Mouse (Mus musculus): ENCODE measurements at regions not wholly inside any gene's neighbourhood (a gene's known extent, or its start where the extent isn't known, plus 50 kb on each side); places are given as distances from the start of the nearest gene placed in this dataset.

DNA sequence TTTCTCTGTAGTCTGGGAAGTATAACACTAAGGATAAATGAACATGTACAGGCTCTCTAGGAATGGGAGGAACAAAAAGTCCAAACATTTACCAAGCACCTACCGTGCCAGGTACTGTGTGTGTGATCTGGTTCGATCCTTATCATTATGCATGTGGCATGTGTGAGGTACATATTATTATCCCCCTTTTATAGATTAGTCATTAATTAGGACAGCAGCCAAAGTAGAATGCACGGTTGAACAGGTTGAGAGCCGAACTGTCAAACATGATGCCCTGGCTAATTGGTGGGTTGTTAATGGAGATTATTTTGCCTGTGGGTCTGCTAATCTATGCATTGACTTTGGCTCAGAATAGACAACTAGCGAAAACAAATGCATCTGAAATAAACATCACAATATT is 172.2 kb upstream of the Klhl29 start:
- Histone ChIP-seq H3K27ac (ENCODE audit: low read length) (no peak overlapping the region), H3K36me3 (ENCODE audit: insufficient read depth, low read length) (no peaks in the 10 kb centered on the region), H3K9ac (replicated peaks; ENCODE audit: low read length) (no peak overlapping the region), H3K27me3 (ENCODE audit: insufficient read depth, low read length) (no peaks in the 10 kb centered on the region), H3K4me2 (replicated peaks; ENCODE audit: low read depth, low read length) (no peak overlapping the region), H3K4me1 (ENCODE audit: insufficient read depth, low read length) (peaks cover 5% of the 10 kb centered on the region; the same call in 1 of the 2 replicates), H3K4me3 (ENCODE audit: low read length) (no peak overlapping the region), H3K9me3 (ENCODE audit: low read length) (no peaks in the 10 kb centered on the region)
- no peak for ATAC-seq (ENCODE audit: low FRiP score, low TSS enrichment)
- WGBS: 81% methylated on average over 5 of the region's 5 CpGs

DNA sequence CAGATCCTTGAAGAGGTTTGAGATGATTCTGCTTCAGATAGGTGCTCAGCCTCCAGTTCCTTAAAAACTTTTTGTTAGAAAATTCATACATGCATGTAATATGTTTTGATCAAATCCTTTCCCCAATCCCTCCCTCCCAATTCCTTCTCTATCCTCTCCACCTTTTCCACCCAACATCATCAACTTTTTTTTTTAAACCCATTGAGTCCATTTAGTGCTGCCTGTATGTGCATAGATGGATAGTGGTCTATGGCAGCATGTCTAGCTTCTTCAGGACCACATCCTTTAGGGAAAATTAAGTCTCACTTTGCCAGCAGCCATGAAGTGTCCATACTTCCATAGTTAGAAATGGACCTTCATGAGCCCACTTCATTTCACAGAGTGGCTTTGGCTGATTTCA is 167.2 kb upstream of the Klhl29 start:
- Histone ChIP-seq H3K27ac (ENCODE audit: low read length) (no peak overlapping the region), H3K27me3 (ENCODE audit: insufficient read depth, low read length) (no peaks in the 10 kb centered on the region), H3K4me2 (replicated peaks; ENCODE audit: low read depth, low read length) (no peak overlapping the region), H3K4me3 (ENCODE audit: low read length) (no peak overlapping the region), H3K4me1 (ENCODE audit: insufficient read depth, low read length) (no peaks in the 10 kb centered on the region), H3K9ac (replicated peaks; ENCODE audit: low read length) (no peak overlapping the region), H3K9me3 (ENCODE audit: low read length) (no peaks in the 10 kb centered on the region), H3K36me3 (ENCODE audit: insufficient read depth, low read length) (no peaks in the 10 kb centered on the region)
- no peak for ATAC-seq (ENCODE audit: low FRiP score, low TSS enrichment)

DNA sequence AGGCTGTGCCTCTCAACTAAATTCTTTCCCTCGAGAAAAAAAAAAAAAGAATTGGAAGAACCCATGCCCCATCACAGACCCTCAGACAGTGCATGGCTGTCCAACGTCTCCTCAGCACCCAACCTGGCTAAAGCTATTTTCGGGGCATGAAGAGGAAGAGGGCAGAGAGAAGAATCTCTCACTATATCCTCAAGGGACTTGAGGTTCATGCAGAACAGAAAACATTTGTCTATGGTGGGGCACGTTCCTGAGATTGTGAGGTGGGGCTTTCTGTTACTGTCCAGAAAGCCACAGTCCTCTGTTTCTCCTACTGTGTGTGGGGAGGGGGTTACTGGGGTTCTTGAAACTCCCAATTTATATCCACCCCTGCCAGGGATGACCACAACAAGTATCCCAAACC is 120.8 kb upstream of the Klhl29 start:
- WGBS: 80% methylated on average over 4 of the region's 4 CpGs

DNA sequence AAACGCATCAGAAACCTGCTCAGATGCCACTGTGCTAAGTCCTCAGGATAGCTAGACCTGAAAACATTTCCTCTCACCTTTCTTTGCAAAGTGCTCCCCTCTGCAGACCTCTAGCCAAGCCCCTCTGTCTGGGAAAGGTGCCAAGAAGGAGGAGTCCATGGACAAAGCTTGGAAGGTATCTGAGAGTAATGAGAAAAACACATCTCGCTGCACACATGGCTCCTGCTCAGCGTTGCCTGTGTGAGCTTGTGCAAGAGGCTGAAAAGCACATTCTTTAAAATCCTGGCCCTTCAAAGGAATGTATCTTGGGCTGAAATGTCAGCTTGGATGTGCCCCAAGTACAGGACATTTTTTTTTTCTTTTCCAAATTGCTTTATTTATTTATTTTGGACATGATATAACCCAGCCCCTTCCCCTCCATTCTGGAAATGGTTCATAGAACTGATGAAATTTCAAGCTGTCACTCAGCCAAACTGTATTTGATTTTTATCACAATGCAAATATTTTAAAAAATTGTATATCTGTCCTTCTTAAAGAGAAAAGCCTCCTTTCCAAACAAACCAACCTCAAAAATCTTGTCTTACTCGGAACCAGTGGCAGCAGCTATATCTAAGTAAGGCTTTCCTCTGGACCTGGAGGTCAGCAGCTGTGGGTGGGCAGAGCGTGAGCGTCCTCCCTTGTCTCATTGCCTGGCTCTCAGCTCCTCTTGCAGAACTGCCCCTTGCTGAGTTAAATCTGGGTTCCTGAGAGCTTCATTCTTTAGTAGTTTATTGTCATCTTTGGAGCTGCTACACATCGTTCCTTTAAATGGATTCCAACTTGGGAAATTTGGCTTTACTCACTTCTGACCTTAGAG is 119.4 kb upstream of the Klhl29 start:
- H3K27me3 ChIP-seq (ENCODE audit: insufficient read depth, low read length): no peaks in the 10 kb centered on the region
- peaks cover 5% of the 10 kb centered on the region; the same call in 1 of the 2 replicates for H3K4me1 ChIP-seq (ENCODE audit: insufficient read depth, low read length)
- no peak overlapping the region for H3K9ac ChIP-seq (replicated peaks; ENCODE audit: low read length)
- H3K9me3 ChIP-seq (ENCODE audit: low read length): no peaks in the 10 kb centered on the region
- H3K27ac ChIP-seq (ENCODE audit: low read length): no peak overlapping the region
- no peak overlapping the region for H3K4me2 ChIP-seq (replicated peaks; ENCODE audit: low read depth, low read length)
- H3K4me3 ChIP-seq (ENCODE audit: low read length): no peak overlapping the region
- ATAC-seq (ENCODE audit: low FRiP score, low TSS enrichment): peak; percentile 69
- H3K36me3 ChIP-seq (ENCODE audit: insufficient read depth, low read length): no peaks in the 10 kb centered on the region
- 48% methylated on average over 7 of the region's 7 CpGs for WGBS

More for the DNA sequence above, 120.8 kb upstream of the Klhl29 start:
- H3K36me3 ChIP-seq (ENCODE audit: insufficient read depth, low read length): no peaks in the 10 kb centered on the region
- H3K27me3 ChIP-seq (ENCODE audit: insufficient read depth, low read length): no peaks in the 10 kb centered on the region
- H3K4me1 ChIP-seq (ENCODE audit: insufficient read depth, low read length): peaks cover 5% of the 10 kb centered on the region; the same call in 1 of the 2 replicates
- no peak overlapping the region for H3K9ac ChIP-seq (replicated peaks; ENCODE audit: low read length)
- no peaks in the 10 kb centered on the region for H3K9me3 ChIP-seq (ENCODE audit: low read length)
- no peak overlapping the region for H3K27ac ChIP-seq (ENCODE audit: low read length)
- H3K4me3 ChIP-seq (ENCODE audit: low read length): no peak overlapping the region
- no peak overlapping the region for H3K4me2 ChIP-seq (replicated peaks; ENCODE audit: low read depth, low read length)
- no peak for ATAC-seq (ENCODE audit: low FRiP score, low TSS enrichment)

DNA sequence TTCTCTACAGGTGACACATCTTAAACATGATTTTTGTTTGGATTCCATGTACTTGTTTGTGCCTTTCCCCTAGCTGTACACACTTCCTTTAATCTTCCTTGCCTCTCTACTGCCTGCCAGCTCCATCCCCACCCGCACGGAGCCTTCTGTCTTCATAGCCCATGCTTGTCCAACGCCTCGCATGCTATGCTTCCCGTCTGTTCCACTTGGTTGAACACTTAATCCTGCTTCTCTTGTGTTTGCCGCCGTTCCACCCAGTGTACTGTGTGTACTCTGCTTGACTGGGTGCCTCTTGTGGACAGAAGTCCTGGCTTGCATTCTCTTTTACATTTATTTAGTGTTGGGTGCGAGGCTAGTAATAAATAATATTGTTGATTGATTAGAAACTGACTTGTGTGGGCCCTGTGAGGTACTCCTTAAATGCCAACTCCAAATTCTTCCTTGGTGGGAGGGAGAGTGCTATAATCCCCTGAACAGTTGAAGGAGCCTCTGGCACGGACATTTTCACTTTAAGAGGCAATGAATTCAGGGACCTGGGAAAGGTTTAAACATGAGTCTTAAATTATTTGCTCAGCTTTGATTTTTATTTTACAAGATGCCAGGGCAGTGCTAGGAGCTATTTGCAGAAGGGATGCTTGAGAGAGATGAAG is 88.9 kb upstream of the Klhl29 start:
- 42% methylated on average over 9 of the region's 9 CpGs for WGBS
- no peaks in the 10 kb centered on the region for H3K9me3 ChIP-seq (ENCODE audit: low read length)
- no peaks in the 10 kb centered on the region for H3K36me3 ChIP-seq (ENCODE audit: insufficient read depth, low read length)
- no peak overlapping the region for H3K4me3 ChIP-seq (ENCODE audit: low read length)
- peak overlapping the region; percentile 8; the same call in 1 of the 2 replicates for H3K4me2 ChIP-seq (replicated peaks; ENCODE audit: low read depth, low read length)
- H3K27me3 ChIP-seq (ENCODE audit: insufficient read depth, low read length): no peaks in the 10 kb centered on the region
- peak; percentile 90 for ATAC-seq (ENCODE audit: low FRiP score, low TSS enrichment)
- peaks cover 8% of the 10 kb centered on the region; the same call in 1 of the 2 replicates for H3K4me1 ChIP-seq (ENCODE audit: insufficient read depth, low read length)
- H3K27ac ChIP-seq (ENCODE audit: low read length): no peak overlapping the region
- no peak overlapping the region for H3K9ac ChIP-seq (replicated peaks; ENCODE audit: low read length)

DNA sequence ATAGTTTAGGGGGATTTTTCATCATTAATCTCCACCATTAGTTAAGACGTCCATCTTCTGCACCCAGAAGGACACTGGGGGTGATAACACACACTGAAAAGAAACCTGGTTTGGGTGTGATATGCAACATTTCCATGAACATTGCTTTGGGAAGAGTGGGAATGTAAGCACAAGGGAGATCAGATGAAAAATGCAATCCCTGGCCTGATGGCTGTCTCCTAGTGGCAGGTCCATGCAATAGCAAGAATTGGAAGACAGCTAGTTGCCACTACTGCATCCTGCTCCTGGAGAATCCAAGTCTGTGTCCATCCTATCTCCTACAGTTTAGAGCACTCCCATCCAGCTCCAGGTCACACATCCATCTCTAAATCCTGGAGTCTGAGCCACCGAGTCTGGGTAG is 77.7 kb upstream of the Klhl29 start:
- WGBS: 85% methylated on average over 2 of the region's 2 CpGs

DNA sequence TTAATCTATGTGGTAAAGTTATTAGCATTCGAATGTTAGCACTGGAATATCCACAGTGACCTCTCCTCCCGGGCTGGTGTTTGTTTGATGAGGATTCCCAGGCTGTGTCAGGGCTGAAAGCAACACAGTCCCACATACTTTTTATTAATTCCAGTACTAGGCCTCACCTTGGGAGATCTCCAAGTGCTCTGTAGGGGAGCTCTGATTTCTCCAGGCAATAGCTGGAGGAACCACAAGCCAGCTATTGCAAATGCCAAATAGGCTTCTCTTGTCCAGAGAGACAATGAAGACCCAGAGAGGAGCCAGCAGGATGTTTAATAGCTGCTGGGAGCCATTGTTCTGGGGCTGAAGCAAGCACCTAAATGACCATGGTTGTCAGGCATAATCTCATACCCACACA is 68.2 kb upstream of the Klhl29 start:
- WGBS: 59% methylated on average over 2 of the region's 2 CpGs

More for the DNA sequence above, 77.7 kb upstream of the Klhl29 start:
- H3K9ac ChIP-seq (replicated peaks; ENCODE audit: low read length): no peak overlapping the region
- H3K27me3 ChIP-seq (ENCODE audit: insufficient read depth, low read length): no peaks in the 10 kb centered on the region
- H3K9me3 ChIP-seq (ENCODE audit: low read length): no peaks in the 10 kb centered on the region
- no peak overlapping the region for H3K4me3 ChIP-seq (ENCODE audit: low read length)
- H3K4me1 ChIP-seq (ENCODE audit: insufficient read depth, low read length): no peaks in the 10 kb centered on the region
- ATAC-seq (ENCODE audit: low FRiP score, low TSS enrichment): no peak
- H3K36me3 ChIP-seq (ENCODE audit: insufficient read depth, low read length): no peaks in the 10 kb centered on the region
- no peak overlapping the region for H3K27ac ChIP-seq (ENCODE audit: low read length)
- H3K4me2 ChIP-seq (replicated peaks; ENCODE audit: low read depth, low read length): no peak overlapping the region

DNA sequence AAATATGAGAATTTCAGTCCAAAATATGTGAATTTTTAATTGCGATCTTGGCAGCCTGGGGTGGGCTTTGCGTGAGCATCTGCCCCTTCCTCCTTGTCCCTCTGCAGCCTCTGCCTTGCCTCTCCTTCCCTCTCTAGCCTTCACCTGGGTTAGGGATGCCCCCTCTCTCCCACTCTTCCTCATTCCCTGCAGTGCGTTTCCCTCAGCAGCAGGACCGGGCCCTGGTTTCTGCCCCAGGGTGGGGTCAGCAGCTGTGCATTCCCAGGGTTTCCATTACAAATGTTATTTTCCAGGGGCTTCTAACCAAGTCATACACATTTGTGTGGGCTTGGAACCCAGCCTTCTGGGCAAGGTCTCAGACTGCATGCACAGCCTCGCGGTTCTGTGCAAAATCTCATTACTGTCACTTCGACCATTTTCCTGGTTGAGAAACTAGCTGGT is 67.6 kb upstream of the Klhl29 start:
- ATAC-seq (ENCODE audit: low FRiP score, low TSS enrichment): no peak
- H3K27ac ChIP-seq (ENCODE audit: low read length): no peak overlapping the region
- H3K4me2 ChIP-seq (replicated peaks; ENCODE audit: low read depth, low read length): no peak overlapping the region
- no peaks in the 10 kb centered on the region for H3K9me3 ChIP-seq (ENCODE audit: low read length)
- H3K9ac ChIP-seq (replicated peaks; ENCODE audit: low read length): no peak overlapping the region
- H3K4me1 ChIP-seq (ENCODE audit: insufficient read depth, low read length): no peaks in the 10 kb centered on the region
- H3K27me3 ChIP-seq (ENCODE audit: insufficient read depth, low read length): no peaks in the 10 kb centered on the region
- no peak overlapping the region for H3K4me3 ChIP-seq (ENCODE audit: low read length)
- no peaks in the 10 kb centered on the region for H3K36me3 ChIP-seq (ENCODE audit: insufficient read depth, low read length)
- 77% methylated on average over 7 of the region's 7 CpGs for WGBS

More for the DNA sequence above, 68.2 kb upstream of the Klhl29 start:
- Histone ChIP-seq H3K36me3 (ENCODE audit: insufficient read depth, low read length) (no peaks in the 10 kb centered on the region), H3K4me1 (ENCODE audit: insufficient read depth, low read length) (no peaks in the 10 kb centered on the region), H3K4me3 (ENCODE audit: low read length) (no peak overlapping the region), H3K27me3 (ENCODE audit: insufficient read depth, low read length) (no peaks in the 10 kb centered on the region), H3K9ac (replicated peaks; ENCODE audit: low read length) (no peak overlapping the region), H3K27ac (ENCODE audit: low read length) (no peak overlapping the region), H3K9me3 (ENCODE audit: low read length) (no peaks in the 10 kb centered on the region), H3K4me2 (replicated peaks; ENCODE audit: low read depth, low read length) (no peak overlapping the region)
- no peak for ATAC-seq (ENCODE audit: low FRiP score, low TSS enrichment)

DNA sequence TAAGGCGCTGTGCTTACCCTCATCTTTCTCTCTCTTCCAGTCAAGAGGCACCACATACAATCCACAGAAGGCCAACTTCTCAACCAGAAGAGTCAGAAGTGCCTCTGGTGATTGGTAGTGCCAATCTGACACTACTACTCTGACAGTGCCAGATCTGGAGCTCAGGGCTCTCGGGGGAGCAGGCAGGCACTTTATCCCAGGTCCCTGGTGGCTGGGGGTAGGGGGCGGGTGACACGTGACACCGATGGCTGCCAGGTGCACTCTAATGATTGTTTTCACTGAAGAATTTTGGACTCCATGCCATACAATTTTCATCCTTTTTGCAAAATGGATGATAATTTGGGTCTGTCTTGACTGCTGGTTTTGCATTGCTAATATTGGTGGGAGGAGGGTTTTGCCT is 67.2 kb upstream of the Klhl29 start:
- Histone ChIP-seq H3K9ac (replicated peaks; ENCODE audit: low read length) (no peak overlapping the region), H3K4me1 (ENCODE audit: insufficient read depth, low read length) (no peaks in the 10 kb centered on the region), H3K4me2 (replicated peaks; ENCODE audit: low read depth, low read length) (no peak overlapping the region), H3K27me3 (ENCODE audit: insufficient read depth, low read length) (no peaks in the 10 kb centered on the region), H3K27ac (ENCODE audit: low read length) (no peak overlapping the region), H3K9me3 (ENCODE audit: low read length) (no peaks in the 10 kb centered on the region), H3K36me3 (ENCODE audit: insufficient read depth, low read length) (no peaks in the 10 kb centered on the region), H3K4me3 (ENCODE audit: low read length) (no peak overlapping the region)
- WGBS: 75% methylated on average over 5 of the region's 5 CpGs
- ATAC-seq (ENCODE audit: low FRiP score, low TSS enrichment): no peak

DNA sequence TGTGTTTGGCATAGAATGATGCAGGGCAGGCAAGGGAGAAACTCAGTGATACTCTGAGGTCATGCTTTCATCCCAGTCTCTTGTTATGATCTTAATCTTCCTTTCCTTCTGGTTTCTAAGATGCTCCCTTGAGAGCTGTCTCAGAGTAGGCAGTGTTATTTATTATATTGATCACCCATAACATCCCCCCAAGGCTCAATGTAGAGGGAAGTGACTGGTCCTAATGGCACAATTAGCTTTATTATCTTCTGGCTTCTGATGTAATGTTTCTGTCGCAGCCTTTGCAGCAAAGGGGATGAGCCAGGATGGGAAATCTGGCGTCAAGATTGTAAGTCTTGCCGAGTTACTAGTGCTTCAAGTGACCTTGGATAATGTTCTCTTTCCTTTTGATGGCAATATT is 65.0 kb upstream of the Klhl29 start:
- WGBS: 67% methylated on average over 3 of the region's 3 CpGs
- H3K27ac ChIP-seq (ENCODE audit: low read length): no peak overlapping the region
- H3K9ac ChIP-seq (replicated peaks; ENCODE audit: low read length): no peak overlapping the region
- no peaks in the 10 kb centered on the region for H3K27me3 ChIP-seq (ENCODE audit: insufficient read depth, low read length)
- no peak overlapping the region for H3K4me2 ChIP-seq (replicated peaks; ENCODE audit: low read depth, low read length)
- no peak overlapping the region for H3K4me3 ChIP-seq (ENCODE audit: low read length)
- H3K36me3 ChIP-seq (ENCODE audit: insufficient read depth, low read length): no peaks in the 10 kb centered on the region
- no peaks in the 10 kb centered on the region for H3K4me1 ChIP-seq (ENCODE audit: insufficient read depth, low read length)
- no peaks in the 10 kb centered on the region for H3K9me3 ChIP-seq (ENCODE audit: low read length)
- ATAC-seq (ENCODE audit: low FRiP score, low TSS enrichment): no peak

All from kidney, embryonic 16.5 days (tissue).